Mouse (Mus musculus) CH12F3 (cell line): ENCODE measurements around the gene Catsper4.

Source experiments
- in situ Hi-C: fragments of 300-500 bp; cut with MboI; formaldehyde crosslinking; loops from 2 replicates; pipeline ENCODE4 v1.14.3; 2020; ENCODE audit warnings: low sequenced_read_pairs

Catsper4 gene

DNA sequence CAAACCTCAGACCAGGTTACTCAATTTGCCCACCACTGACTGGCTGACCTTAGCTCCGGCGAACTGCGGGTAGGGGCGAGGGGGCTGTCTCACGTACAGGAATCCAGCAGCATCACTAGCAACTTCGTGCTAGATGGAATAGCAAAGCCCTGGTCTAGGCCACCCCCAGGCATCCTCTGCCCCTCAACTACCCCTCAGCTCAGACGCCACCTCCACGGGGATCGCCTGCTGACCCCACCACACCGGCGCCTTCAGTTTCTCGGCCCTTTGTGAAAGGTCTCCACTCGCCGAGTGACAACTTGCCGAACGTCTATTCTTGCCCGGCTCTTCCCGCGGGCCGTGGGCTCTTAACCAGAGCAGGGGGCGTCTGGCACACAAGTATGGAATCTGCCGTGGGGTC lies 40.9 kb downstream of the Catsper4 start:
- in situ Hi-C loops = no loop called here

DNA sequence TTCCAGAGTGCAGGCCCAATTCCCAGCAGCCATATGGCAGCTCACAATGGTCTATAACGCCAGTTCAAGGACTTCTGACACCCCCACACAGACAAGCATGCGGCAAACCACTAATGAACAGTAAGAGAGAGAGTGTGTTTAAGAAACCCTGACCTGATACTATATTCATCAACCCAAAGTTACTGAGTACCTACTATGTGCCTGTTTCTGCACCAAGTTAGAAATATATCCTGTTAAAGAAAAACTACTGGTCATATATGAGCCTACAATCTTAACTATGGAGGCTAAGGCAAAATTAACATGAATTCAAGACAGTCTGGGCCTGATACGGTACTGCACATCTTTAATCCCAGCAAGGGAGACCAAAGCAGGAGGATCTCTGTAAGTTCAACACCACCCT lies 41.6 kb downstream of the Catsper4 start:
- in situ Hi-C loops = no loop called here

DNA sequence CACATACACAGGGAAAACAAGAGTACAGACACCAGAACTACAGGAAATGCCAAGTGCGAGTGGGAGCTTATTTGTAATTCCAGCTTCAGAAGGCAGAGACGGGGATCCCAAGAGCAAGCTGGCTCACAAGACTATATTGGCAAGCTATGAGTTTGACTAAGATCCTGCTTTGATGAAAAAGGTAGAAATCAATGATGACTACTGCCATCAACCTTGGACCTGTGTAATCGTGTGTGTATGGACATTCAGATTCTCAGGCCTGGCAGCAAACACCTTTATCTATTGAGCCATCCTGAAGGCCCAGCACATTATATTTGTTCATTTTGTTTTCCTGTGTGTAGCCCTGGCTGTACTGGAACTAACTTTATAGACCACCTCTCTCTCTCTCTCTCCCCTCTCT lies 43.5 kb downstream of the Catsper4 start:
- in situ Hi-C loops = no loop called here

DNA sequence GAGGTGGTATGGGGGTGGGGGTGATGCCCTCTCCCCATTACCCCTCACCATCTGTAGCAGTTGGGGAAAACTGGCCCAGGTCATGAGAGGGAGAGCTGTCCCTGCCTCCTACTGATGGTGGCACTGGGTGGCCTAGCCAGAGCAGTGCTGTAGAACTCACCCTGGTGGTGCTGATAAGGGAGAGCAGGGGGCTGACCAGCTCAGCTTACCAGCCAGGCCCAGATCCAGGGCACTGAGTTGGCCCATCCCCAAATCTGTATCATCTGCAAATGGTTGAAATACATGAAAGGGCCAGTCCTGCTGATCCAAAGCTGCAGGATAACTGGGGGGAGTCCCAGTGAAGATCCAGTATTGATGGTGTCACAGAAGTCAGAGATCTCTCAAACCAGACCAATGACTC lies 45.4 kb downstream of the Catsper4 start:
- in situ Hi-C loops = no loop called here

- in situ Hi-C loops = no loop called here
Measured at GRCm38 (mm10) chr4:134181112-134181511, 46.1 kb downstream of the Catsper4 start.

- in situ Hi-C loops = no loop called here
Measured at GRCm38 (mm10) chr4:134172391-134172790, 54.8 kb downstream of the Catsper4 start.

DNA sequence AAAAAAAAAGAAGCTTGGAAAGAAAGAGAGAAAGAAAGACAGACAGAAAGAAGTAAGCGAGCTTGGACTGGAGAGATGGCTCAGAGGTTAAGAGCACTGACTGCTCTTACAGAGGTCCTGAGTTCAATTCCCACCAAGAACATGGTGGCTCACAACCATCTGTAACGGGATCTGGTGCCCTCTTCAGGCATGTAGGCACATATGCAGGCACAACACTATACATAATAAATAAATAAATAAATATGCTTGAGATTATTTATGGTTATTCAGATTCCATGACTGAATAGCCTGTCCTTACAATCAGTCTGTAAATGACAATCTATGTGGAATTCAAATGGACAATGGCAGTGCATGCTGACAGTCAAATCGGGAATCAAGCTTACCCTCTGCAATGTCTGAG lies 60.3 kb downstream of the Catsper4 start:
- in situ Hi-C loops = no loop called here

DNA sequence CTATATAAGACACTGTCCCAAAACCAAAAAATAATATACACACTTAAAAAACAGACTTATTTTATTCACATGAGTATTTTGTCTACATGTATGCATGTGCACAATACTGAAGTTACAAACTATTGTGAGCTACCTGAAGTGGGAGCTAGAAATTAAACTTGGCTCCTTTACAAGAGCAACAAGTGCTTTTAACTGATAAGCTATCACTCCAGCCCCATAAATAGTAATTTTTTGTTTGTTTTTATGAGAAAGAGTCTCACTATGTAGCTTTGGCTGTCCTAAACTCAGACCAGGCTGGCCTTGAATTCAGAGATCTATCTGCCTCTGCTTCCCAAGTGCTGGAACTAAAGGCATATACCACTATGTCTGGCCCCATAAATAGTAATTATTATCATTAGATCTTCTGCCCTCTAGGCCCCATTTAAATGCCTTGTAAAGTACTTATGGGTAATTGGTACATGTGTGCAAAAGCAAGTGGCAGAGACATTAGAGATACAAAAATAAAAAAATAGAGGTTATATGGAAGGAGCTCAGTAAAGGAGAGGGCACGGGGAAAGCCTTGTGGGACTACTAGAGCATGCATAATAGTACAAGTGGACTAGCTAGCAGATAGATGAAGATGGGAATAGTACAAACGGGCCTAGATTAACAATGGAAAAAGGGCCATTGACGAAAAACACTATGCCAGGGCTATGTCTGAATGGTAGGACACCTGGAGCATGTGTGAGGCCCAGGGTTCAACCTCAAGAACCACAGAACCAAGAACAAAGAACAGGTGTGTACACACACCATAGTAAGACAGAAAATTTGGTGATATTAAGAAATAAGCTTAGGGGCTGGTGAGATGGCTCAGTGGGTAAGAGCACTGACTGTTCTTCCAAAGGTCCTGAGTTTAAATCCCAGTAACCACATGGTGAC lies 61.4 kb downstream of the Catsper4 start:
- in situ Hi-C loops = no loop called here

- in situ Hi-C loops = no loop called here
Measured at GRCm38 (mm10) chr4:134165024-134165423, 62.2 kb downstream of the Catsper4 start.

GRCm38 (mm10) chr4:134164591-134164990 lies 62.6 kb downstream of the Catsper4 start:
- in situ Hi-C loops = no loop called here
